Mouse (Mus musculus): ENCODE measurements around the gene Nrip1.

The Nrip1 gene

DNA sequence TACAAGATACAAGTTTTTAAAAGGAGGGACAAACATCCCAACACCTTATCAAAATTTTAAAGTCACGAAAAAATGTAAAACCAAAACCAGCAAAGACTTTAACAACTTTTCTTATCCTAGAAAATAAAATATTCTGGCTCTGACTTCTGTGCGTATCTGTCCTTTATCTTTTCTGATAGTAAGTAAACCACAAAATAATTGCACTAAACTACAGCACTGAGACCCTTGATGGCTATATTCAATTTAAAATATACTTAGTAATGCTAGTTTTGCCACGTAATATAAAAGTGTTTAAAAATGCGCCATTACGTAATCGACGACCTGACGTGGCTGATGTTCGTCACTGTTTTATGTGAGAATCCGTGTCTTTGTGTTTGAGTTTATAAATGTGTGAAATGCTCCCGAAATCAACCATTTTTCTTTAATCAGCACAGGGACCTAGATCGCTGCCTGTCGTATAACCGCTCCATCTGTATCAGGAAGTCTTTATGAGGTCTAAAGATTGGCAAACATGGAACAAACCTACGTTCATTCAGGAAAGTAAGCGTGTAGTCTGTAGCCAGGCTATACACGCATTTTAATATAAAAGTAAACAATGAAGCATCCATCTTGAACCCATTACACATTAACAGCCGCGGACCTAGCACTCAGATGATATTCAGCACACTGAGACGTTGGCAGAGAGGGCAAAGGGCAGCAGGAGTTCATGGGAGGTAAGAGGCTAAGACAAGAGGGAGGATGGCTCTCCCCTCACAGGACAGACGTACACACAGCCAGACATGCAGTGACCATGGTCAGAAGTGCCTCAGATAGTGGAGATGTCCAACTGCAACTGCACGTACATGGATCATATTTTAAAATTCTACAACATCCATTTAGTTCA is 56.4 kb downstream of the Nrip1 start:
- no peak for DNase-seq (ENCODE audit: low read depth)

DNA sequence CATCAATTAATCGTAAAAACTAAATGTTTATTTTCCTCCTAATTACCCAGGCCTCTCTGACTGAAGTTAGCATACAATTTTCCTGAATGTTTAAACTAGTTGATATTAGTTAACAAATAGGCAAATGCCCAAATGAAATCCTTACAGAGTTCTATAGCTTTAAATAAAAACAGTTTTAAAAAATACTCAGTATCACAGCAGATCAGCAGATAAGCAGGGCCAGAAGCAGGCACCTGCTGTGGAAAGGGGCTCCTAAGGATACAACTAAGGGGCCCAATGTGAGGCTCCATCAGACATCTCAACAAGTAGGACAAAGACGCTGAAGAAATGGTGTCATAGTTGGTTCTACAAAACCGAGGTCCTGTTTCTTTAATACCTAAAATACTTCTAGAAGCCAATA is 58.0 kb downstream of the Nrip1 start:
- DNase-seq (ENCODE audit: low read depth): no peak

DNA sequence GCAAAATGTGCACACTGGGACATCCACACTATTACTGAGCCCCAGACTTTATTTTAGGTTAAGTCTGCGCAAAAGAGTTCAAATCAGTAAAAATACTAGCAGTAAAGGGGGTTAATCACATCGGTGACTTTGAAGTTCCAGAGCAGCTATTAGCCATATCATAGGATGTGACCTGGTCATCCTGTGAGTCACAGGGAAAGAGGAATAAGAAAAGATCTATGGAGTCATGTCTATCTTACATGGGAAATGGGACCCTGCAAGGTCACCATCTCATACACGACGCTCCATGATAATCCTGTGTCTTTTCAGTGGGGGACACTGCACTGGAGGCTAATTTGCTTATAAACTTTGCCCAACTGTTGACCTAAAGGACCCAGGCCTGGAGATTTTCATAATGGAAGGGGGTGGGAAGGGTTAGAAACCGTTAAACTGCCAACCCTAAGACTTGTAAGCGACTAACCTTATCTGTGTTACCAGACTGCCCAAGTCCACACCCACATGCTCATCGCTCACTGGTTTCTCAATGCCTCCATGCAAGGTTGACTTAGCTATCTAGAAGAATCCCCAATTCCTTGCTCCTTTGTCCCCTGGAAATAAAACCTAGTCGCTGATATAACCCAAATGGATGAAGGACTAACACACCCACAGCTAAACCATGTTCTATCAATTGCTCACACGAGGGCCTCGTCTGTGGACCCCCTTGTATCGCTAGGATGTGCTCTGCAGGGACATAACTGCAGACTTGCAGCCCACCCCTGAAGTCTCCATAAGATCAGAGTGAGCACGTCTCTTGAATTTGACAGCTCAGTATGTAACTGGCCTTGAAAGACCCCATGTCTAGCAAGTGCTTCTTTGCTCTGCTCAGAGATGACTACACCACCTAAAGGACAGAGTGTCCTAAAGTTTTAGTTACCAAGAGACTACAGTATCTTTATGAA is 59.3 kb downstream of the Nrip1 start:
- peak; percentile 79 for DNase-seq (ENCODE audit: low read depth)

GRCm38 (mm10) chr16:76312887-76313420 is 60.7 kb downstream of the Nrip1 start:
- DNase-seq (ENCODE audit: low read depth): no peak

DNA sequence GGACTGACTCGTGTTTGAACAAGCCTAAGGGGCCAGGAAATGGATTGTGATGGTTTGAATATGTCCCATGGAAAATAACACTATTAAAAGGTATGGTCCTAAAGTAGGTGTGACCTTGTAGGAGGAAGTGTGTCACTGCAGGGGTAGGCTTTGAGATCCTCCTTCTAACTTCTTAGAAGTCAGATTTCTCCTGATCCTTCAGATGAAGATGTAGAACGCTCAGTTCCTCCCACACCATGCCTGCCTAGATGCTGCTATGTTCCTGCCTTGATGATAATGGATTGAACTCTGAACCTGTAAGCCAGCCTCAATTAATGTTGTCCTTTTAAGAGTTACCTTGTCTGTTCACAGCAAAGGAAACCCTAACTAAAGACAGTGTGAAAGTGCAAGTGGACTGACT is 62.8 kb downstream of the Nrip1 start:
- no peak for DNase-seq (ENCODE audit: low read depth)

DNA sequence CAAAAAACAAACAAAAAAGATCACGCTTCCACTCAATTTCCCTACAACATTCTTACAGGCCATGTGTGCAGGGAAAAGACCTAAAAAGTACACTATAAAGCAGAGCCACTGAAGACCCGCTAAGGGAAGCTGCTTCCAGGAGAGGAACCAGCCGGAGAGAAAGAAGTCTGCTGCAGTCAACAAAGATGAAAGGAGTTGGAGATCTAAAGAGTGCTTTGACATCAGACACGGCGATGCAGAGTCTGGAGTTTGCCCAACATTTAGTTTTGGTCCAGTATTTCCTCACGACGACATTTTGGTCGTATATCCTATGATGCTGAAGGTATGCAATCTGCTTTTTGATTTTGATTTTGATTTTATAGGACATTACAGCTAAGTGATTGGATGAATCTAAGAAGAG is 63.3 kb downstream of the Nrip1 start:
- no peak for DNase-seq (ENCODE audit: low read depth)

GRCm38 (mm10) chr16:76309280-76309679 is 64.3 kb downstream of the Nrip1 start:
- no peak for DNase-seq (ENCODE audit: low read depth)

DNA sequence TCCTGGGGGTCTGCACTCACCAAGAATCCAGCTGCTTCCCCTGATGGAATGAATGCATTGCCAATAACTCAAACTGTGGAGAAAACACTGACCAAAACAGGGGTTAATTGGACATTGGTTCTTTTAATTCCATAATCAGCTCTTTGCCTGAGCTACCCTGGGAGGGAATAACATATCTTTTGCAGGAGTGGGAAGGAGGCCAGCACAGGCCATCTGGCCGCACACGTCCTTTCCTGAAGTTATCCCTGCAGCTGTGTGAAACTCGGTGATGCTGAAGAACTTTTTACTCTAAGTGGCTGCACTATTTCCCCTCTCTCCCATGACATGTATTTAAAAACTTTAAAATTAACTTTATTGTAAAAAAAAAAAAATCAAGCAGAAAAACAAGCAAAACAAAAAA is 66.6 kb downstream of the Nrip1 start:
- DNase-seq (ENCODE audit: low read depth): no peak

DNA sequence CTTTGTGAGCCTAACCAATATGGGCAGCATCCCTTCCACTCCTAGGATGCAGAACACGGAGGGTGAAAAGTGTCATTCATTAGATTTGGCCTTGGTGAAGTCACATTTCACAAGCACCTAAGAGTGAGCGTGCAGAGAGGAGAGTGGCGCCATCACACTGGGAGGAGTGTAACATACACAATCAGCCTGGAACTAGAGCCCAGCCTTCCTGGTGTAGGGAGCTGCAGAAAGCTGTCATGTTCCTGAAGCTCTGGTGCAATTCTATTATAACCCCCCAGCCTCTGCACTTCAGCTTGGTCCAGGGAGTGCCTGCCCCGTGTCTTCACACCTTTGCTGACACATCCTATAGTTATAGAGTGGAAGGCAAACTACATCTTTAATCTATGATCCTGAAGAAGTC is 67.2 kb downstream of the Nrip1 start:
- no peak for DNase-seq (ENCODE audit: low read depth)

DNA sequence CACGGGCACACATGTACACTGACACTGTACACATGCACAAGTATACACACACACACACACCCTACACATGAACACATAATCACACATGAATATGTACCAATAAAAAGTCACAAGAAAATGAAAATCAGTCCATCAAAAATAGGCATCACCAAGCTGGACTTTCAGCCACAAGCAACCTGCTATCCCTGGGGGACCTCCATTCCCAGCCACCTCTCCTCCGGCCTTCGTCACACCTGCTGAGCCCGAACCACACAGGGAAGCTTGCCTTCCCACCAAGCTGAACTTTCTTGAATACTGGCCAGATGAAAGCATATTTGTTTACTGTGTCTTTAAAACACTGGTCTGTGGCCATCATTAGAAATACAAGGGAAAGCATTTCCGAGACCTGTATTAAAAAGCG is 70.2 kb downstream of the Nrip1 start:
- no peak for DNase-seq (ENCODE audit: low read depth)

DNA sequence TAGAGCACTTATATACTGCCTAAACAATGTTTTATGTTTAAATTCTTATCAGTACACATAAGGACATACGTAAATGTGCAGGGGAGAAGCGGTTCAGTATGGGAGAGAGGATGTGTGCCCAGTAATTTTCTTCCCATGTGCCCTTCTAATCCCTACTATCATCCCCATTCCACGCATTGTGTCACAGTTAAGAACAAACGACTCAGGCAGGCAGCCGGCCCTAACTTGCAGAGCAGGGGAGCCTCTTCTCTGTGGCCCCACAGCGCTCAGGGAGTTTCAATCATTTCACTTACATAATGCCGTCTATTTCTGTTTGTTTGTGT is 71.9 kb downstream of the Nrip1 start:
- no peak for DNase-seq (ENCODE audit: low read depth)

DNA sequence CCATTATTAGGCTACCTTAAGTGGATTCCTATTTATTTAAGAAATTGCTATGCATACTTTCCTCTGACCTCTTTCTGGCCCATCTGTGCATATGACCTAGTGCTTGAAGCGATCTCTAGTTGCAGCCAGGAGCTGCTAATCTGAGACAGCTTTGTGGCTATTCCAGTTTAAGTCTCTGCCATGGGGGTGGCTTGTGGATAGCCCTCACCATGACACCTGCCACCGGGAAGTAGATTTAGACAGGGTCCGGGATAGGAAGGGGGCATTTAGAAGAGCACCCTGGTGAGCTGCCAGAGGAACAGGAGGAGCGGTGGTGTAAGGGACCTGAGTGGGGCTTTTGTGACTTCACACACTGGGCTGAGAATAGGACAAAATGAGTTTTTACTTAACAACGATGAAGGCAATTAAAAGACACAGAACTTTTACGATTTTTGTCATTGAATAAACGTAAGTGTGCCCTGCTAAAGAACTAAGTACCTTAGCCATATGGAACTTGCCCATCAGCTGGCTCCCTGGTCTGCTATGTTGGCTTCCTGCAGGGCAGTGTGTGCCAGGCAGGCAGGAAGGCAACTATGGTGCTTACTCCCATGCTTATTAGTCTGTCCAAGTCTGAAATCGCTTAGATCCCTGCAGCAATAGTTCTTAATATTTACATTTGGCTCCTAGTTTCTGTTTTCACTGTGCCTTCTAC is 72.4 kb downstream of the Nrip1 start:
- DNase-seq (ENCODE audit: low read depth): no peak

DNA sequence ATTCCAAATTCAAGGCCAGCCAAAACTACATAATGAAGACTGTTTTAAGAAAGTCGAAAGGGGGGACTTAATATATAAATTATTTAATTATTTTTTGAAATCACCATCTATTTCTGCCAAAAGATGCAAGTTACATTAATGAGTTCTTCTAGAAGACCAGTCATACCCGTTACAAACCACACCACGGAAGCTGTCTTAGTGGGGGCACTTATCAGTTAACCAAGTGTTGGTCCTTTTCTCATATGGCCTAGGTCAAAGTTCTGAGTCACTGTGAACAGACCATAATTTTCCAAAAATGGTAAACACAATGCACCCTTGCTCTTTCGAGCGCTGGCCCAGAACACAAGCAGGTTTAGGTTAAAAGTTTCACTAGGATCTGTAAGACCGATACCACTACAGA is 73.2 kb downstream of the Nrip1 start:
- peak; percentile 83 for DNase-seq (ENCODE audit: low read depth)

DNA sequence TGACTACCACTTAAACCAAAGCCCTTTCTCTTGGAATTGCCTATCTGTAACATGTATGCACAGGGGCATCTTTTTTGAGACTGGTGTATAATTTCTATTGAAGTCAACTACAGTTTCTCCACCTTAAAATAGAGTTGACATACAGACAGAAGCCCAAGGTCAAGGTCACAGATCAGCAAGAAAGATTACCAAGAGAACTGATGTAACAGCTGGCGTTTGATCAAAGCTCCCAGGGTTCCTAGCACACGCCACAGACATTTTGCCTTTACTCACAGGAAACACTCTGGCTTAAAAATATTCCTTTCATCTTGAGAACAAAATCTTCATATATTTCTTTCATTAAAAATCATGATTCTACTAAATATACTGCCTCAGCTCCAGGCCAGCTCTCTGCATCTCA is 74.1 kb downstream of the Nrip1 start:
- DNase-seq (ENCODE audit: low read depth): peak; percentile 66

DNA sequence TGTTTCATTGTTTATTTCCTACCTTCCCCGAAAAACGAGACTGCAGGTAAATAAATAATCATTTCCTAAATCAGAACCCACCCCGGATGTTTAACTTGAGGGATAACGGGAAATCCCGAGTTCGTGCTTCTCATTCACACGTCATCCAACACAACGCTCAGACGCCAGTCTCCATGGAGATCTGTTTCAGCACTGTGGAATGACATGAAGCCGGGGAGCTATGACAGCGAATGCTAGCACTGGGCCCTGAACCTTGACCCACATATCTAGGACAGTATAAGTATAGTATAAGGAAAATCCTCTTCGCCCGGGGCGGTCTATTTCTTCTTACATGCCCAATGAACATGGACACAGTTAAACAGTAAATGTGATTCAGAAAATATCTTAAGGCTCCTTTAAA is 78.3 kb downstream of the Nrip1 start:
- no peak for DNase-seq (ENCODE audit: low read depth)

DNA sequence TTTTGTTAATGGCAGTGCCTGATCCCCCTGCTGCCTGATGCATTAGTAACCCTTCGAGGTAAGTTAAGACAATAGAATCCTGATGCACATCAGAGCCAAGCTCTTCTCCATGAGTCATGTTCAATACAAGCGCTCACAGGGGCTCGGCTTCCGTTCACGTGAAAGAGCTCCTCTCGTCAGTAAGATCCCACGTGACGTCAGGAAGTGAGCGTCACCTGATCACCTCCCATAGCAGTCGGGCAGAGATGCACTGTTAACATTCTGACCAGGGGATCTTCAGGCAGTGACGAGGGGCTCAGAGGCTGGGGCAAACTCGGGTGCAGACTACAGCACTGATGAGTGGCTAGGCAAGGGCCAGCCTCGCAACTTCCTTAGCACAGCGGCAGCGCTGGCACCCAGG is 79.1 kb downstream of the Nrip1 start:
- no peak for DNase-seq (ENCODE audit: low read depth)

DNA sequence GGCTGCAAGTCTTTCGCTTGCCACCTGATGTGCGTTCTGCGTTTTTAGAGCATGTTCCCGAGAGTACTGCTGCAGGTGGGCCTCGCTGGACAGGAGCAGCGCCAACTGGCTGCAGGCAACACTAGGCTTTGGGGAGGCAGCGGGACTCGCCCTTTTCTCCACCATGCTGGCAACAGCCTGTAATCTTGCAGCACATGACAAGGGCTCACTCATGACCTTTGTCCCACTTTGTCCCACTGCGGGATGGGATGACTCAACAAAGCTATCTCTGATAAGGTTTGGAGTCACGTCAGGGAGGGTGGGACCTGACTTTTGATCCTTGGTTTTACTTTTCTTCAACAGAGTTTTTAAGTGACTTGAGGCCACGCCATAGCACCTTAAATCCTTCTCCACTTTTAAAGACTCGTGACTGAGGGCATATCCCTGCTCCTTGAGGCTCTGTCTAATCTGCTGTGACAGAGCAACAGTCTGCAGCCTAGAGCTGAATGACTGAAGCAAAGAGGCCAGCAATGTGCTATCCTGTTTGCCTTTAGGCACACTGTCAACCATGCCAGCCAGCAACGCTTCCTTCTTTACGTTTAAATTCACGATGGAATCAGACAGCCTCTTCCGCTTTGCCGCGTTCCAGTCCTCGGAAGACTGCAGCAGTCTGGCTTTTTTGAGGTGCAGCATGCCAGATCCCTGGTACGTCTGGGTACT is 79.7 kb downstream of the Nrip1 start:
- peak; percentile 48 for DNase-seq (ENCODE audit: low read depth)

DNA sequence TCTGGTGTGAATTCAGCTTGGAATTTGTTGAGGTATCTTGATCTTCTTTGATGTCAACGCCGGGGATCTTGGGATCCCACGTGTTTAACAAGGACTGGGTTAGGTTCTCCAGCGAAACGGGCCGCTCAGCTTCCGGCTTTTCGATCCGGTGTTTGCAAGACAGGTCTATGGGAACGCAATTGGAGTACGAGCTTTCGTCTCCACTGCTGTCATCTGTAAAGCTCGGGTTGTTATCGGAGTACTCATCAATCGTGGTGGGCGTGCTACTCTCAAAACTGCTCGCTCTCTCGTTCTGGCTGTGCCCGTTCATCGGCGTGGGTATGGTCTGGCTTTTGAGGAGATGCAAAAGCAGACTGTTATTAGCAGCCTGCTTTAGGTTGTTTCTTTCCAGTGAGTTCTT is 80.5 kb downstream of the Nrip1 start:
- DNase-seq (ENCODE audit: low read depth): no peak

DNA sequence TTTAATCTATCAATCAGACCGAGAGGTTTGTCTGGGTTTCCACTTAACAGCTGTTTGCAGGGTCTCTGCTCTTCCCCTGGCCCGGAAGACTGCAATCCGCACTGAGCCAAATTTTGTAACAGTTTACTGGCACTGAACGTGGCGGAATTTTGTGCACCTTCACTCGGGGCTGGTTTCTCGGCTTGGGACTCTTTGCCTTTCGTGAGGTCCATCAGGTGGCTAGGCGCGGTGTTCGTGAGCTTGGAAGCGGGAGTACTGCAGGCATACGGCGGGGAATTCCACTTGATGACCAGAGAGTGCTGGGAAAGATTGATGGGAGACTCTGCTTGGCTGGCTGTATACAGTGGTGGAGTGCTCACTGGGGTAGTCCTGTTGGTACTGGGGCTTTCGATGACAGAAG is 81.0 kb downstream of the Nrip1 start:
- no peak for DNase-seq (ENCODE audit: low read depth)

- no peak for DNase-seq (ENCODE audit: low read depth)
Observed at GRCm38 (mm10) chr16:76291366-76291765, 82.3 kb downstream of the Nrip1 start.

GRCm38 (mm10) chr16:76289495-76289894 is 84.1 kb downstream of the Nrip1 start:
- DNase-seq (ENCODE audit: low read depth): no peak

- no peak for DNase-seq (ENCODE audit: low read depth)
Observed at GRCm38 (mm10) chr16:76283796-76284195, 89.8 kb downstream of the Nrip1 start.

Measured in 416B (cell line).